Mouse (Mus musculus) MEL (cell line): Measurements from ENCODE around the gene Ciart. TPM values are rescaled to one million over a fixed set of nuclear protein-coding genes. Genes with fewer than 3 reads are reported as not detected.
A peak's percentile ranks its signal among the peaks of the same experiment; 100 is the strongest.

Experiments used
- DNase-seq: peaks from one replicate; pipeline ENCODE4 v3.0.0; 2011; ENCODE audit warnings: low read depth, low spot score
- H3K27ac ChIP-seq: 2 replicates; pipeline ENCODE4 v1.5.1; 2012; ENCODE audit warnings: low read depth, mild to moderate bottlenecking, control low read depth, low read length, moderate library complexity; ENCODE audit not compliant: control insufficient read depth
- H3K27me3 ChIP-seq, 2 experiments: fragments of 150-350 bp in 1 of 2; sonication (generic) in 1 of 2; 2 replicates each; pipeline ENCODE4 v1.6.1; 2012; ENCODE audit warnings: low read length in 2 of 2, mild to moderate bottlenecking in 2 of 2, improper control_type of control experiment in 1 of 2, moderate library complexity in 1 of 2; ENCODE audit not compliant: insufficient read depth in 2 of 2, control insufficient read depth in 1 of 2
- H3K36me3 ChIP-seq, 2 experiments: 2 replicates each; pipeline ENCODE4 v1.6.1; 2012 to 2014; ENCODE audit warnings: low read length in 2 of 2, improper control_type of control experiment in 1 of 2, inconsistent platforms in 1 of 2, mild to moderate bottlenecking in 1 of 2; ENCODE audit not compliant: insufficient read depth in 2 of 2, control insufficient read depth in 1 of 2
- H3K4me1 ChIP-seq, 2 experiments: fragments of 150-350 bp in 1 of 2; sonication (generic) in 1 of 2; 2 replicates each; pipeline ENCODE4 v1.6.1; 2012; ENCODE audit warnings: low read length in 2 of 2, improper control_type of control experiment in 1 of 2, mild to moderate bottlenecking in 1 of 2; ENCODE audit not compliant: insufficient read depth in 2 of 2, control insufficient read depth in 1 of 2
- H3K4me3 ChIP-seq, 2 experiments: fragments of 150-350 bp in 1 of 2; sonication (generic) in 1 of 2; 2 replicates each; pipeline ENCODE4 v1.5.1; 2012; ENCODE audit warnings: low read depth in 2 of 2, low read length in 2 of 2, mild to moderate bottlenecking in 2 of 2, moderate library complexity in 2 of 2, control low read depth in 1 of 2, improper control_type of control experiment in 1 of 2; ENCODE audit not compliant: control insufficient read depth in 1 of 2, insufficient read depth in 1 of 2
- H3K79me2 ChIP-seq: 2 replicates; pipeline ENCODE4 v1.6.1; 2012; ENCODE audit warnings: mild to moderate bottlenecking, low read length, moderate library complexity; ENCODE audit not compliant: control insufficient read depth, poor library complexity, insufficient read depth
- H3K9ac ChIP-seq: 2 replicates; pipeline ENCODE4 v1.6.1; 2012; ENCODE audit warnings: low read depth, mild to moderate bottlenecking, control low read depth, low read length, moderate library complexity; ENCODE audit not compliant: control insufficient read depth, poor library complexity, severe bottlenecking
- H3K9me3 ChIP-seq: fragments of 150-350 bp; sonication (generic); replicated peaks from 2 replicates; pipeline ENCODE4 v1.6.1; 2012; ENCODE audit warnings: mild to moderate bottlenecking, low read length, improper control_type of control experiment, moderate library complexity; ENCODE audit not compliant: insufficient read depth
- CHD2 ChIP-seq: IDR thresholded peaks from 2 replicates; pipeline ENCODE4 v1.6.1; 2011; ENCODE audit warnings: low read length, improper control_type of control experiment
- ELF1 ChIP-seq: IDR thresholded peaks from 2 replicates; pipeline ENCODE4 v1.6.1; 2014; ENCODE audit warnings: low read depth, mild to moderate bottlenecking, inconsistent platforms, low read length, improper control_type of control experiment, moderate library complexity
- ETS1 ChIP-seq: IDR thresholded peaks from 2 replicates; pipeline ENCODE4 v1.6.1; 2012; ENCODE audit warnings: low read depth, mild to moderate bottlenecking, inconsistent platforms, low read length, improper control_type of control experiment, moderate library complexity
- GATA1 ChIP-seq: IDR thresholded peaks from 2 replicates; pipeline ENCODE4 v1.6.1; 2011; ENCODE audit warnings: low read depth, low read length, improper control_type of control experiment
- HCFC1 ChIP-seq: IDR thresholded peaks from 2 replicates; pipeline ENCODE4 v1.6.1; 2012; ENCODE audit warnings: low read depth, mild to moderate bottlenecking, inconsistent platforms, low read length, improper control_type of control experiment, moderate library complexity
- KAT2A ChIP-seq: conservative IDR thresholded peaks from 2 replicates; pipeline ENCODE4 v1.6.1; 2012; ENCODE audit warnings: low read depth, low read length, improper control_type of control experiment, inconsistent platforms
- MAFK ChIP-seq: IDR thresholded peaks from 2 replicates; pipeline ENCODE4 v1.6.1; 2011; ENCODE audit warnings: low read depth, mild to moderate bottlenecking, low read length, improper control_type of control experiment, borderline replicate concordance
- MAX ChIP-seq: IDR thresholded peaks from 2 replicates; pipeline ENCODE4 v1.6.1; 2011; ENCODE audit warnings: low read length, improper control_type of control experiment
- MEF2A ChIP-seq: IDR thresholded peaks from 2 replicates; pipeline ENCODE4 v1.6.1; 2014; ENCODE audit warnings: low read depth, mild to moderate bottlenecking, inconsistent platforms, low read length, improper control_type of control experiment; ENCODE audit not compliant: poor library complexity, insufficient replicate concordance, severe bottlenecking; ENCODE audit errors: extremely low read depth
- MXI1 ChIP-seq: IDR thresholded peaks from 2 replicates; pipeline ENCODE4 v1.6.1; 2011; ENCODE audit warnings: mild to moderate bottlenecking, low read depth, low read length, improper control_type of control experiment
- NELFE ChIP-seq: IDR thresholded peaks from 2 replicates; pipeline ENCODE4 v1.6.1; 2011; ENCODE audit warnings: low read depth, low read length, improper control_type of control experiment
- NRF1 ChIP-seq: IDR thresholded peaks from 2 replicates; pipeline ENCODE4 v1.6.1; 2014; ENCODE audit warnings: low read depth, mild to moderate bottlenecking, inconsistent platforms, low read length, improper control_type of control experiment, moderate library complexity; ENCODE audit not compliant: poor library complexity, insufficient read depth, severe bottlenecking
- RAD21 ChIP-seq: IDR thresholded peaks from 2 replicates; pipeline ENCODE4 v1.6.1; 2011; ENCODE audit warnings: mild to moderate bottlenecking, low read depth, low read length, improper control_type of control experiment
- RCOR1 ChIP-seq: IDR thresholded peaks from 2 replicates; pipeline ENCODE4 v1.6.1; 2012; ENCODE audit warnings: low read depth, mild to moderate bottlenecking, inconsistent platforms, low read length, improper control_type of control experiment
- SMC3 ChIP-seq: IDR thresholded peaks from 2 replicates; pipeline ENCODE4 v1.6.1; 2011; ENCODE audit warnings: low read depth, low read length, improper control_type of control experiment
- TAL1 ChIP-seq: IDR thresholded peaks from 2 replicates; pipeline ENCODE4 v1.6.1; 2012; ENCODE audit warnings: mild to moderate bottlenecking, inconsistent platforms, low read length, moderate library complexity, mixed read lengths
- TBP ChIP-seq: IDR thresholded peaks from 2 replicates; pipeline ENCODE4 v1.8.0; 2011; ENCODE audit warnings: low read depth, low read length, improper control_type of control experiment
- TCF12 ChIP-seq: IDR thresholded peaks from 2 replicates; pipeline ENCODE4 v1.6.1; 2014; ENCODE audit warnings: low read depth, mild to moderate bottlenecking, inconsistent platforms, low read length, improper control_type of control experiment, moderate library complexity
- ZNF384 ChIP-seq: IDR thresholded peaks from 2 replicates; pipeline ENCODE4 v1.6.1; 2012; ENCODE audit warnings: low read depth, mild to moderate bottlenecking, inconsistent platforms, low read length, improper control_type of control experiment
- polyA plus RNA-seq, 2 experiments: library from polyadenylated mRNA; stranded (reverse) in 1 of 2; unstranded in 1 of 2; fragments of >175 nt in 1 of 2; fragments of >200 nt in 1 of 2; gene quantifications; 2 replicates each; pipeline versions ENCODE4 v1.2.1 to v1.2.4; 2012; ENCODE audit warnings: low replicate concordance in 2 of 2, low read depth in 1 of 2; ENCODE audit not compliant: insufficient read length in 2 of 2, insufficient read depth in 1 of 2, missing spikeins in 1 of 2
- total RNA-seq: library from RNA; depleted of rRNA; stranded (reverse); fragments of 300-350 nt; gene quantifications from 2 replicates; pipeline ENCODE4 v1.2.3, GENCODE M21; 2012

Ciart gene
- total and polyA plus RNA-seq, 3 experiments, result 4.9 to 23.8 TPM; not detected in 1

DNA sequence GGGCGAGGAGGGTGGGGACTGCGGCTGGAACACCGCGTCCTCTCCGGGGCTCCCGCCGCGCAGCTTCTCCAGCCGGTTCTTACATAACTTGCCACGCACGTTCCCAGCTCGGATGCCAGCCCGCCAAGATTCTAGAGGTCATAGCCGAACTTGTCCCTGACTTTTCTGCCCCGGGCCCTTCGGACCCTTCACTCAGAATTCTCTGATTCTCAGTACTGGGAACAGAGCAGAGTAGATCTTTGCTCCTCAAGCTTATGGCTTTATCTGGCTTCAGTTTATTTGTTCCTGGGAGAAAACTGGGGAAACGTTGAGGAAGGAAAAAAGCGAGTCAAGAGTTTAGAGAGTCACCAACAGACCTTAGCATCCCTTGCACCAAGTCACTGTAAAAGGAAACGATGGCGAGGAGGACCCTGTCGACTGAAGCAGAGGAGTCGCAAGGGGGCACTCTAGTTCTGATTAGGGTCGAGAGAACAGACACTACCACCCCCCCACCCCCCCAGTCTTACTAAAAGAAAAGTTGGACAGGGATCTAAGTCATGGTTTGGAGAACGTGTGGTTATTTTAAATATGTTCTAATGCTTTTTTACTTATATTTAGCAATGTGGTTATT, 870 bp upstream of the Ciart start (continued):
- 0 out of 2 replicates have a peak, but pooled peaks have one; percentile 10 for TF ChIP-seq NRF1
- no peak for TF ChIP-seq MEF2A
- TF ChIP-seq, all 39 proteins: peak for 13

- no peaks in the 10 kb centered on the region for H3K27me3 ChIP-seq
- DNase-seq, result no peak
- no peak overlapping the region for H3K9ac ChIP-seq
- peaks cover 5 to 13% of the 10 kb centered on the region in 2 experiments for H3K4me1 ChIP-seq
- H3K36me3 ChIP-seq, result peaks cover 0 to 2% of the 10 kb centered on the region in 2 experiments; a peak in 2 of 4 replicates
- H3K79me2 ChIP-seq, result peaks cover 6% of the 10 kb centered on the region
- H3K27ac ChIP-seq, result no peak overlapping the region
- TF ChIP-seq RAD21 (no peak), GATA1 (no peak), ZNF384 (no peak), KAT2A (no peak), ETS1 (no peak), SMC3 (no peak), MAX (no peak), TBP (no peak), NRF1 (no peak)
- TF ChIP-seq, all 39 proteins: peak for 0
- no peak overlapping the region for H3K4me3 ChIP-seq
- H3K9me3 ChIP-seq, result no peaks in the 10 kb centered on the region
Observed at GRCm38 (mm10) chr3:95879063-95879462, 3.0 kb downstream of the Ciart start.

- Histone ChIP-seq H3K79me2 (peaks cover 37% of the 10 kb centered on the region), H3K27me3 (no peaks in the 10 kb centered on the region), H3K4me3 (peak overlapping the region; percentile 75 to 80), H3K9me3 (no peaks in the 10 kb centered on the region), H3K27ac (peak overlapping the region; percentile 57; the same call in 1 of the 2 replicates), H3K4me1 (peaks cover 4 to 8% of the 10 kb centered on the region in 2 experiments), H3K9ac (peak overlapping the region; percentile 83), H3K36me3 (peaks cover 3 to 17% of the 10 kb centered on the region in 2 experiments)
- TF ChIP-seq NELFE, result no peak
- TF ChIP-seq HCFC1, result no peak
- TF ChIP-seq TAL1, result no peak
- no peak for TF ChIP-seq RCOR1
- TF ChIP-seq MXI1, result peak; percentile 73
- no peak for TF ChIP-seq CHD2
- TF ChIP-seq GATA1, result 0 out of 2 replicates have a peak, but pooled peaks have one; percentile 4
- no peak for TF ChIP-seq ELF1
- TF ChIP-seq MAFK, result no peak
- no peak for TF ChIP-seq TCF12
- TF ChIP-seq ZNF384, result no peak
- DNase-seq, result peak; percentile 87
Observed at GRCm38 (mm10) chr3:95872048-95872447, 10.0 kb downstream of the Ciart start.
